Mouse (Mus musculus): ENCODE results near the gene Trim63. TPM values are rescaled to one million over a fixed set of nuclear protein-coding genes. Genes with fewer than 3 reads are reported as not detected.
"Not testable (repeated sequence)": the region's sequence is repeated elsewhere in the genome, so short reads cannot be mapped to it uniquely, and the experiment has no call there.

Gene Trim63
- 3.7 and 4.4 TPM in 2 replicates for polyA plus RNA-seq (2015; fragmentation: Nextera tagmentation; extraction: Ambion mirVana)

DNA sequence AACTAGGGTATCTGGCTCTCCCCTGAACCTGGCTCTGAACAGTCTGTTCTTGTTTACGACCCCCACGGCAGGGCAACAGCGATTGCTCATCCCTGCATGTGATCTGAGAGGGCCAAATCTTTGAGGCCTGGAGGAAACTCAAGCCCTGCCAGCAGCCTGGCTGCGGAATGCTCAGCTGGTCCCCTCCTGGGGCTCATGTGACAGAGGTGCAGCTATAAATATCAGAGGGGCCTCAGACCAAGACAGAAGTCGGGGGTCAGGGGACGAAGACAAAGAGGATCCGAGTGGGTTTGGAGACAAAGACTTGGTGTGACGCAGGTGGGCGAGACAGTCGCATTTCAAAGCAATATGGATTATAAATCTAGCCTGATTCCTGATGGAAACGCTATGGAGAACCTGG lies at the start of gene Trim63:
TSS of gene Trim63 (plus strand) at position 245 of the 400 bp plus-strand sequence.
- no peak for ATAC-seq (replicated peaks; ENCODE audit: low FRiP score)
- Histone ChIP-seq H3K4me3 (replicated peaks) (peak within 1 kb of the TSS; percentile 8; the same call in 1 of the 2 replicates), H3K9ac (no peak within 1 kb of the TSS), H3K36me3 (no peaks in the 10 kb centered on the region), H3K4me2 (peak within 1 kb of the TSS; percentile 33), H3K9me3 (replicated peaks) (peaks cover 4% of the 10 kb centered on the region), H3K27ac (no peak within 1 kb of the TSS), H3K4me1 (peaks cover 14% of the 10 kb centered on the region), H3K27me3 (0 out of 2 replicates have a peak, but pooled peaks cover 2% of the 10 kb centered on the region)
- WGBS: 22% methylated on average over 11 of the region's 11 CpGs

DNA sequence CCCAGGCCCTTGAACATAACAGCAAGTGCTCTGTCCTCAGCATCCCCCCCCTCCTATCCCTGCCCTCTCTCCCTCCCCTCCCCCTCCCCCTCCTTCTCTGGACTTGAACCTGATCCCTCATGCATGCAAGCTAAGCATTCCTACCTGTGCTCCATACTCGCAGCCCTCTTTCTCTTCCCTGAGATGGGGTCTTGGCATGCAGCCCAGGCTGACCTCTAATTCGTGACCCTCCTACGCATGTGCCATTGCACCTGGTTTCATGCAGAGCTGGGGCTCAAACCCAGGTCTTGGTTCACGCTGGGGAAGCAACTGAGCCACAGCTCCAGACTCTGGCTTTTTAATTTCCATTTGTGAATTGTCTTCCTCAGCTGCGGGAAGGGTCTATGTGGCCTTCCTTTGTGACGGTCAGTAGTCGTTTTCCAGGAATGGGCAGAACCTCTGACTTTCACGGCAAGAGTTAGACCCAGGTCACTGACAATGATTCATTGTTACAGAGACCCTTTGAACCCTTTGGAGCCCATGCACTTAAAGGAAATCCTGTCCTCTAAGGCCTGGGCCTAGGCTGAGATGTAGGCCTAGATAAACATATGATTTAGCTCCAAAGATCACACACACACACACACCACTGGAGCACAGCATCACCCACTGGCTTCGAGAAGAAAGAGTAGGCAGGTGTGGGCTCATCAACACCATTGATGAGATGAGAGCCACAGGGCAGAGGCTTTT lies 48.9 kb upstream of the Trim63 start:
- peak overlapping the region; percentile 62 for H3K27ac ChIP-seq
- 33% methylated on average over 9 of the region's 9 CpGs for WGBS

DNA sequence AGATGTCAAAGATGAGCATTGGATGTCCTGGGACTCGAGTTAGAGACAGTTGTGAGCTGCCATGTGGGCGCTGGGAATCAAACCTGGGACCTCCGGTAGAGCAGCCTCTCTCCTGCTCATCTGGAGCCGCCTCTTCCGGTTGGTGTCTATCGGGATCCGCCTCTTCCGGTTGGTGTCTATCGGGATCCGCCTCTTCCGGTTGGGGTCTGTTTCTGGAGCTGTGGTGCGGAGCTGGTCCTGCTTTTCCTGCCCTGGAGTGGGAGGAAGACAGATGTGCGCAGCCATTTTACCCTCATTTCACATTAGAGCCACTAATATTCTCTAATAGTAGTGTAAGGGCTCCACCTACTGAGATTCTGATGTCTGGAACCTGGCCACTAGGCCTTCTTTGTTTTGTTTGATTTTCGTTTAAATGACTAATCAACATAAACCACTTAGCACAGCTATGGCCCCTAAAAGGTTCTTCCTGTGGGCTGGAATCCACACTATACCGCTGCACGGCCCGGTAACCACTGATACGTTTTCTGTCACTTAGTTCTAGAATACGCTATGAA lies 46.7 kb upstream of the Trim63 start:
- Histone ChIP-seq H3K27me3 (no peaks in the 10 kb centered on the region), H3K4me3 (replicated peaks) (no peak overlapping the region), H3K27ac (no peak overlapping the region), H3K9me3 (replicated peaks) (0 out of 2 replicates have a peak, but pooled peaks cover 4% of the 10 kb centered on the region), H3K9ac (no peak overlapping the region), H3K4me2 (no peak overlapping the region), H3K4me1 (peaks cover 23% of the 10 kb centered on the region), H3K36me3 (no peaks in the 10 kb centered on the region)
- no peak for ATAC-seq (replicated peaks; ENCODE audit: low FRiP score)
- 79% methylated on average over 19 of the region's 19 CpGs for WGBS

More for the DNA sequence above, 48.9 kb upstream of the Trim63 start:
- Histone ChIP-seq H3K4me3 (replicated peaks) (no peak overlapping the region), H3K9ac (no peak overlapping the region), H3K4me2 (no peak overlapping the region), H3K4me1 (peaks cover 16% of the 10 kb centered on the region; the same call in 1 of the 2 replicates), H3K9me3 (replicated peaks) (0 out of 2 replicates have a peak, but pooled peaks cover 4% of the 10 kb centered on the region), H3K27me3 (0 out of 2 replicates have a peak, but pooled peaks cover 2% of the 10 kb centered on the region), H3K36me3 (no peaks in the 10 kb centered on the region)
- no peak for ATAC-seq (replicated peaks; ENCODE audit: low FRiP score)

DNA sequence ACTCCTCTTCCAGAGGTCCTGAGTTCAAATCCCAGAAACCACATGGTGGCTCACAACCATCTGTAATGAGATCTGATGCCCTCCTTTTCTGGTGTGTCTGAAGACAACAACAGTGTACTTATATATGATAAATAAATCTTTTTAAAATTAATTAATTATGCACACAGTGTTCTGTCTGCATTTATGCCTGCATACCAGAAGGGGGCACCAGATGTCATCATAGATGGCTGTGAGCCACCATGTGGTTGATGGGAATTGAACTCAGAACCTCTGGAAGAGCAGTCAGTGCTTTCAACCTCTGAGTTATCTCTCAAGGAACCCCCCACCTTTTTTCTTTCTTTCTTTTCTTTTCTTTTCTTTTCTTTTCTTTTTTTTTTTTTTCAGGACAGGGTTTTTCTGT lies 45.3 kb upstream of the Trim63 start:
- not testable (repeated sequence) for H3K36me3 ChIP-seq; H3K9me3 ChIP-seq (replicated peaks); H3K9ac ChIP-seq; H3K27me3 ChIP-seq; H3K27ac ChIP-seq; H3K4me2 ChIP-seq; H3K4me3 ChIP-seq (replicated peaks); ATAC-seq (replicated peaks; ENCODE audit: low FRiP score)
- peaks cover 23% of the 10 kb centered on the region for H3K4me1 ChIP-seq

DNA sequence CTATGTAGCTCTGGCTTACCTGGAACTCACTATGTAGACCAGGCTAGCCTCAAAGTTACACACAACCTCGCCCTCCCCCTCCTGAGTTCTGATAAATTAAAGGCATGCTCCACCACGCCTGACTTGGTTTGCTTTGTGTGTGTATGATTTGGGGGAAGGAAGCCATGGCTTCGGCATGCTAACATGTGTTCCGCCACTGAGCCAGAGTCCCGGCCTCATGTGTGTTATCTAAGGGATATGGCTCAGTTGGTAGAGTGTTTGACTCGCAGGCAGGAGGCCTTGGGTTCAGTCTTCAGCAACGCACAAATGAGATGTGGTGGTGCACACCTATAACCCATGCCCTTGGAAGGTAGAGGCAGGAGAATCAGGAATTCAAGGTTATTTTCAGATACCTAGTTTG lies 42.9 kb upstream of the Trim63 start:
- 85% methylated on average over 7 of the region's 7 CpGs for WGBS
- Histone ChIP-seq H3K9ac (no peak overlapping the region), H3K4me2 (no peak overlapping the region), H3K27me3 (no peaks in the 10 kb centered on the region), H3K4me3 (replicated peaks) (no peak overlapping the region), H3K36me3 (peaks cover 15% of the 10 kb centered on the region), H3K9me3 (replicated peaks) (no peaks in the 10 kb centered on the region), H3K27ac (no peak overlapping the region), H3K4me1 (peaks cover 10% of the 10 kb centered on the region)
- ATAC-seq (replicated peaks; ENCODE audit: low FRiP score): no peak

DNA sequence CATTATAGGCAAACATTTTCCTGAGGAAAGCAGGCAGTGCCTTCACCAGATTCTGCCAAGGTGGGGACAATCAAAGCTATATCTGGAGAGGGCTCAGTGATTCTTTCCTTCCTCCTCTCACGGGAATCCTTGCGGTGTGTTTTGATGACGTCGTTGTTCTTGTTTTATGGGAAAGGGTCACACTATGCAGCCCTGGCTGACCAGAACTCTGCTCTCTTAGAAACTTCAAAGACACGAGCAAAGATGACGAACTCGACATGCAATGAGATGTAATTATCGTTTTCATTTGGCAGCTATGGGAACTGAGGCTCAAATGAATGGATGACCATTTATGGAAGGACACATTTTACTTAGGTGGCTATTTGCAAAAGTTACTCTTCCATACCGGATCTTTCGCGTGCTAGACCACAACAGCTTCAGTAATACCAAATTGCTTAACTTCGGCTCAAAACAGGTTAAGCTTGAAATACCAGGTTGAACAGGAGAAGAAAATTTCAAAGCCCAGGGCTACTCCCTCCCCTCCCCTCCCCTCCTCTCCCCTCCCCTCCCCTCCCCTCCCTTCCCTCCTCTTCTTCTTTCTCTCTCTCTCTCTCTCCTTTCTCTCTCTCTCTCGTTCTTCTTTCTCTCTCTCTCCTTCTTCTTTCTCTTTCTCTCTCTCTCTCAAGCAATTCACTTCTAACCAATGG lies 42.0 kb upstream of the Trim63 start:
- peaks cover 24% of the 10 kb centered on the region for H3K36me3 ChIP-seq
- ATAC-seq (replicated peaks; ENCODE audit: low FRiP score): no peak
- no peaks in the 10 kb centered on the region for H3K9me3 ChIP-seq (replicated peaks)
- peak overlapping the region; percentile 25 for H3K4me3 ChIP-seq (replicated peaks)
- H3K27me3 ChIP-seq: no peaks in the 10 kb centered on the region
- peaks cover 10% of the 10 kb centered on the region for H3K4me1 ChIP-seq
- H3K4me2 ChIP-seq: peak overlapping the region; percentile 53
- H3K27ac ChIP-seq: peak overlapping the region; percentile 46
- H3K9ac ChIP-seq: no peak overlapping the region; the same call in 1 of the 2 replicates
- 13% methylated on average over 13 of the region's 13 CpGs for WGBS

DNA sequence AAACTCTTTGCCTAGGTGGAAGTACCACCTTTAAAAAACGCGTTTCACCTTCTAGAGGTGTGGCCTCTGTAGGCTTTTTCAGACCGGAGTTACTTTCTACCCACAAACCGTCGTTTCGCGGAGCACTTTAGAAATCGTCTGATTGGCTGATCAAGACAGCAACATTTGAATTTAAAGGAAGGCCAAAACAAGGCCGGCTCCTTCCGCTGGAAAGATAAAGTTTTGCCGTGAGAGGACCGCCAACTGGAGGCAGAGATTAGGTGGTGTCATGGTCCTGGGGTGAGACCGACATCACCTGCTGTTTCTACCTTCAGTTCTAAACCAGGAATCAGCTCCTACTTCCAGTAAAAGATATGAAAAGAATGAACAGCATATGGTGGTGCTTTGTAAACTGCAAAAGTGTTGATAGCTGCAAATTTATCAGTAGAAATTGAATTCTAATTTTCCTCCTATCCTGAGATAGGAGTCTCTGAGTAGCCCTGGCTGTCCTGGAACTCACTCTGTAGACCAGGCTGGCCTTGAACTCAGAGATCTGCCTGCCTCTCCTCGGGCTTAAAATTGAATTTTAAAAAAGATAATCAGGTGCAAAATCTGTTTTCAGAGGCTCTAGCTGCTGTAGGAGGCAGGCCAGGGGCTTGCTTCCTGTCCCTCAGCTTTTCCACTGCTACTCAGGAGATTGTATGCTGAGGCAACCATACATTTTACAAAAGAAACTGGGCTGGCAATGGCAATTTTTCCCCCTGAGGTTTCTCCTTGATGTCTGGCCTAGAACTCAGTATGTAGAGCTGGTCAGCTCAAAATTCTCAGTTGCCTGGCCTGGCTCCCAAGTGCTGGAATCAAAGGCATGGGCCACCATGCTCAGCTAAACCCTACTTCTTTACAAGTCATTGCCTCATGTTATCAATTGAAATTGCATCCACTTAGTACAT lies 41.2 kb upstream of the Trim63 start:
- peak overlapping the region; percentile 25 for H3K4me3 ChIP-seq (replicated peaks)
- 7% methylated on average over 14 of the region's 14 CpGs for WGBS
- peak overlapping the region; percentile 53 for H3K4me2 ChIP-seq
- peaks cover 10% of the 10 kb centered on the region for H3K4me1 ChIP-seq
- H3K9me3 ChIP-seq (replicated peaks): no peaks in the 10 kb centered on the region
- H3K27ac ChIP-seq: 0 out of 2 replicates have a peak overlapping the region, but pooled peaks have one; percentile 3
- peaks cover 31% of the 10 kb centered on the region for H3K36me3 ChIP-seq
- ATAC-seq (replicated peaks; ENCODE audit: low FRiP score): no peak
- H3K27me3 ChIP-seq: no peaks in the 10 kb centered on the region
- H3K9ac ChIP-seq: no peak overlapping the region; the same call in 1 of the 2 replicates

DNA sequence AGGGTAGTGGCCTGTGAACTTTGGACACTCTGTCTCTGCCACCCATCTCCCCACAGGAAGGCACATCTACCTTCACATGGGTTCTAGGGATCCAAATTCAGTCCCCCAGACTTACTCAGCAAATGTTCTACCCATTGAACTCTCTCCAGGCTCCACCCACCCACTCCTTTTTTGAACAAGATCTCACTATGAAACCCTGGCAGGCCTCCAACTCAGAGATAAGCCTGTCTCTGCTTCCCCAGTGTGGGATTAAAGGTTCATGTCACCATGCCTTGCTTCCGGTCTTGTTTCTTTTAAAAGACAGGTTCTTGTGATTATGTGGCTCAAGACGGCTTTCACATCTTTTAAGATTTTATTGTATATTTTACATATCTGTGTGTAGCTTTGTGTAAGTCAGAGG lies 30.0 kb upstream of the Trim63 start:
- WGBS: 90% methylated on average over 2 of the region's 2 CpGs

DNA sequence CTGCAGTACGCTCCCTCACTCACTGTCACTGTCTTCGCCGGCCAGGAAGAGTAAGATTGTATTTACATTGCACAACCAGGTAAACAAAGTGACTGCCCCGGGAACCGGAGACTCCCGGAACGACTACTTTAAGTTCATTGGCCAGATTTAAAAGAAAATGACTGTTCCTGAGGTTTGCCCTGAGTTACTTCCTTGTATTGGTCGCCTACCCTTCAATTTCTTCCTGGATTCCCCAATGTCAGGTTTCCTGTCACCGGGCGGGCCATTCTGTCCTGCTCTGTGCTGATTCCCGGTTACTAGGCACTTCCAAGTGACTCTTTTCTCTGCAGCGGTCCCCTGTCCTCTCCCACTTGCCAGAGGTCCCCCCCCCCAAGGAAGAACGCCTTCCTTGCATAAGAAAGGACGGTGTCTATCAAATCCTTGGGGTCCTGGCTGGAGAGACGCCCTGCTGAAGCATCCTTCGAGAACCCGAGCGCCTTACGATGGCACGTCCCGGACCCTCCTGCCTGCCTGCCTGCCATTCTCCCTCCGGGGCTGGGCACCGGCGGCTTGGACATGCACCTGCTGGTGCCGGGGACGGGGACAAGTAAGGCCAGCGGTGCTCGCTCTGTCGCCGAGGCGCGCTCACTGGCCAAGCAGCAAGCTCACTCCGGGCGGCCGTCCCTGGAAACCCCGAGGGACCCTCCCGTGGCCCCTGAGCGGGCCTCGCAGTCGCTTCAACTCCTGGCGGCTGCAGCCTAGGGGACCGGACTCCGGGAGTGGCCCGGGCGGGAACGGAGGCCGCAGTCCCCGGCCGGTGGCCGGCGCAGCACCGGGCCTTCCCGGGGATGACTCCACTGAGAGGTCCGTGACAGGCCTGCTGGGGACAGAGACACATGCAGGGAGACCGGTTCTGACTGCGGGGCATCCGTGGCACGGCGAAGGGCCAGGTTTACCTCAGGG lies 28.4 kb upstream of the Trim63 start:
- H3K4me1 ChIP-seq: peaks cover 27% of the 10 kb centered on the region
- H3K9ac ChIP-seq: peak overlapping the region; percentile 94
- WGBS: 1% methylated on average over 58 of the region's 59 CpGs
- peak; percentile 37 for ATAC-seq (replicated peaks; ENCODE audit: low FRiP score)
- peak overlapping the region; percentile 94 for H3K4me2 ChIP-seq
- H3K9me3 ChIP-seq (replicated peaks): no peaks in the 10 kb centered on the region
- peaks cover 35% of the 10 kb centered on the region for H3K36me3 ChIP-seq
- peak overlapping the region; percentile 81 for H3K4me3 ChIP-seq (replicated peaks)
- H3K27ac ChIP-seq: peak overlapping the region; percentile 100
- H3K27me3 ChIP-seq: no peaks in the 10 kb centered on the region

More for the DNA sequence above, 30.0 kb upstream of the Trim63 start:
- Histone ChIP-seq H3K36me3 (peaks cover 50% of the 10 kb centered on the region), H3K9me3 (replicated peaks) (no peaks in the 10 kb centered on the region), H3K27ac (no peak overlapping the region), H3K9ac (no peak overlapping the region), H3K4me1 (peaks cover 27% of the 10 kb centered on the region), H3K4me2 (no peak overlapping the region), H3K27me3 (no peaks in the 10 kb centered on the region), H3K4me3 (replicated peaks) (no peak overlapping the region)
- ATAC-seq (replicated peaks; ENCODE audit: low FRiP score): no peak

DNA sequence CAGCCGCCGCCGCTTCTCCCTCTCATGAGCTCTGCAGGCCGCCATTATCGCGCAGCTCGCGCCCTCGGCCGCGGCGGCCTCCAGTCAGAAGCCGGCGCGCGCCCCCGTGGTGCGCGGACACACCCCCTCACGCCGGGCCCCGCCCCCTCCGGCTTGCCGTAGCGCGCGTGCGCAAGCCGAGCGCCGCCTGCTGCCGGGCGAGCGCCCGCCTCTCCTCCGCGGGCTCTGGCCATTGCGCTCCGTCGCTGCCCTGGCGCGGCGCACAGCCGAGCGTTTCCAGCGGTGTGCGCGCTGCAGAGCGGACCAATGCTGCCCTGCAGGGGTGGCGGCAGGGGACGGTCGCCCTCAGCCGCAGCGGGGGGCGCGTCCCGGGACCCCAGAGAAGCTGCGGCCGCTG lies 27.8 kb upstream of the Trim63 start:
- Histone ChIP-seq H3K27ac (peak overlapping the region; percentile 100), H3K4me1 (peaks cover 32% of the 10 kb centered on the region), H3K36me3 (peaks cover 30% of the 10 kb centered on the region), H3K9me3 (replicated peaks) (no peaks in the 10 kb centered on the region), H3K4me2 (peak overlapping the region; percentile 94), H3K4me3 (replicated peaks) (peak overlapping the region; percentile 81), H3K27me3 (peaks cover under 1% of the 10 kb centered on the region), H3K9ac (peak overlapping the region; percentile 95)
- under 1% methylated on average over 45 of the region's 59 CpGs for WGBS
- ATAC-seq (replicated peaks; ENCODE audit: low FRiP score): peak; percentile 95

Measured in kidney, embryonic 15.5 days (tissue).